Mouse (Mus musculus) fat pad, adult 2 months (tissue): ENCODE results near the gene Slc16a4.

Source experiments
- DNase-seq: peaks from one replicate; pipeline ENCODE4 v3.0.0-alpha.2; 2011; ENCODE audit warnings: low read depth, low spot score; ENCODE audit errors: extremely low read depth

The Slc16a4 gene

DNA sequence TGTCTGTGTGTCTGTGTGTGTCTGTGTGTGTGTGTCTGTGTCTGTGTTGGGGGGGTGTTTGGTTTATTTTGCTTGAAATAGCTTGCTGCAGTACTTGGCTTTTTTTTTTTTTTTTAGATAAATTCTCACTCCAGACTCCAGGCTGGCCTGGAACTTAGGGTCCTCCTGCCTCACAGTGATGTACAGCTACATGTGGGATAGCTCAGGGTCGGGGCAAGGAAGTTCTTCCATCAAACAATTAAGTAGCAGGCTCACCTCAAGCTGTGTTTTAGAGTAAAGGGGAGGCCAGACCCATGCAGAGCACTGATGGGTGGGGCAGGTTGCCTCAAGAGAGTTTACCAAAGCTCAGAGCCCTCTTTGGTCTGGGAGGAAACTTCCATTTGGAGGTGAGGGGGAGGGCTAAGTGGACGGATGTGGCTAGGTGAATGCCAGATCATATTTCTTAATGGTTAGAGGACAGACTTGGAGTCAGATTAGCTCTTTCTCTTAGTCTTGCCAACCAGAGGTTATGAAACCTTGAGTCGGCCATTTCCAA is 66.7 kb downstream of the Slc16a4 start:
- DNase-seq, result no peak

DNA sequence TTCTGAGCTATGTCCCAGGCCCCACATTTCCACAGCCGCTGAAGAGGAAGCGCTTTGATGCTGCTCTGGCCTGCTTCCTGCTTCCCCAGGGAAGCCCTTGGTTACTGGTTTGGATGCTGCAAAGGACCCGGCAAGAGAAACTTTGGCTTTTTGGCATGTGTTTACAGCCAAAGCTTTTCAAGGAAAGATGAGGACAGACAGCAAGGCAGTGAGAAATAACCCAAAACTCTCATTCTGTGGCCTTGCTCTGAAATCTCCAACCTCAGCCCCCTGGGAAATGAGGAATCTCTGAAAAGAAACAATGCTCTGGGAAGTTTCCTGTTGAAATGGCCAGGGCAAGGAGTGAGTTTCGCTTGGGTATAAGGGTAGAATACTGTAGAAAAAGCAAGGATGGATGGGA is 69.3 kb downstream of the Slc16a4 start:
- no peak for DNase-seq
